Mouse (Mus musculus): ENCODE results near the gene Rfx4.

DNA sequence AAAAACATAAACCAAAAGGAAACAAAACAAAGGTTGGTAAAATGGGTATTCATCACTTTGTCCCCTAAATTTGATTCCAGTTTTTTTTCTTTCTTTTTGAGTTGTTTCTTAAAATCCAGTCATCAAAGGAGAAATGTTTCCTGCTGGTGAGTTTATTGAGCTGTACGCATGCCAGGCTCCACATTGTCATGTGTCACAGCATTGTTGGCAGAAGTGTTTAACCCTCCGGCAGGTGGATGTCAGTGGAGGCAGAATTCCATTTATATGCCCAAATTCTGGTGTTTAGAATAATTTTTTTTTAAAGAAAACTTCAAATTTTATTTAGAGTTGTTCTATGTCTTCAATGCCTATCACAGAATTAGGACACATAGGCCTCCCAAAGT is 56.0 kb downstream of the Rfx4 start:
- no peak for TF ChIP-seq POLR2A (IDR thresholded peaks at IDR 0.05; ENCODE audit: extremely low read depth, insufficient read depth, low read length)
- no peak for TF ChIP-seq CTCF (IDR thresholded peaks at IDR 0.05; ENCODE audit: low read depth, low read length)

Measured in liver, adult 2 months (tissue).